Mouse (Mus musculus) neural tube, embryonic 14.5 days (tissue): ENCODE measurements around the gene Tjp3. TPM values are rescaled to one million over a fixed set of nuclear protein-coding genes. Genes with fewer than 3 reads are reported as not detected.

Experiments used
- ATAC-seq: fragments of 200-750 bp; cut with Nextera tagmentation; 2 replicates; pipeline ENCODE4 v1.8.0; 2017; ENCODE audit warnings: low read depth, mild to moderate bottlenecking, moderate TSS enrichment, moderate library complexity
- H3K27ac ChIP-seq: fragments of 300-500 bp; sonication (generic); 2 replicates; pipeline ENCODE4 v1.5.1; 2014; ENCODE audit warnings: low read depth, mild to moderate bottlenecking, control low read depth, low read length, moderate library complexity, mixed read lengths
- H3K27me3 ChIP-seq: fragments of 300-500 bp; sonication (generic); 2 replicates; pipeline ENCODE4 v1.6.1; 2014; ENCODE audit warnings: low read length; ENCODE audit not compliant: control insufficient read depth, insufficient read depth
- H3K36me3 ChIP-seq: fragments of 300-500 bp; sonication (generic); 2 replicates; pipeline ENCODE4 v1.6.1; 2014; ENCODE audit warnings: low read length, mixed read lengths; ENCODE audit not compliant: control insufficient read depth, insufficient read depth
- H3K4me1 ChIP-seq: fragments of 300-500 bp; sonication (generic); 2 replicates; pipeline ENCODE4 v1.6.1; 2014; ENCODE audit warnings: low read length; ENCODE audit not compliant: control insufficient read depth, insufficient read depth
- H3K4me2 ChIP-seq: fragments of 300-500 bp; sonication (generic); 2 replicates; pipeline ENCODE4 v1.6.1; 2014; ENCODE audit warnings: mild to moderate bottlenecking, low read depth, low read length, control low read depth
- H3K4me3 ChIP-seq: fragments of 300-500 bp; sonication (generic); 2 replicates; pipeline ENCODE4 v1.5.1; 2014; ENCODE audit warnings: low read depth, low read length, control low read depth, mixed read lengths
- H3K9ac ChIP-seq: fragments of 300-500 bp; sonication (generic); replicated peaks from 2 replicates; pipeline ENCODE4 v1.6.1; 2014; ENCODE audit warnings: low read depth, mild to moderate bottlenecking, control low read depth, low read length, mixed read lengths
- H3K9me3 ChIP-seq: fragments of 300-500 bp; sonication (generic); 2 replicates; pipeline ENCODE4 v1.6.1; 2016; ENCODE audit warnings: low read length; ENCODE audit not compliant: control insufficient read depth
- WGBS: fragments of 180-500 bp; shearing (Covaris S2); extraction: QIAGEN DNeasy Blood & Tissue Kit; methylation state at CpG from one replicate; pipeline ENCODE4 v1.1.7; 2014; 5-methylcytosine and 5-hydroxymethylcytosine counted together
- polyA plus RNA-seq: library from polyadenylated mRNA; unstranded; fragments of >200 nt; fragmentation: Nextera tagmentation; extraction: Ambion mirVana; gene quantifications from 2 replicates; pipeline ENCODE4 v1.2.1, GENCODE M21; 2014

The Tjp3 gene
- polyA plus RNA-seq, 1 experiment from 2014 or later, result 2.6 TPM

GRCm38 (mm10) chr10:81302288-81302687, 10.9 kb upstream of the Tjp3 start:
- ATAC-seq, result no peak
- no peak overlapping the region for H3K9ac ChIP-seq
- H3K4me2 ChIP-seq, result no peak overlapping the region
- H3K27ac ChIP-seq, result no peak overlapping the region
- WGBS, result 63% methylated on average over 4 of the region's 4 CpGs
- 0 out of 2 replicates have a peak, but pooled peaks cover 3% of the 10 kb centered on the region for H3K4me1 ChIP-seq
- peaks cover 12% of the 10 kb centered on the region for H3K36me3 ChIP-seq
- no peaks in the 10 kb centered on the region for H3K27me3 ChIP-seq
- H3K4me3 ChIP-seq, result no peak overlapping the region
- H3K9me3 ChIP-seq, result no peaks in the 10 kb centered on the region

DNA sequence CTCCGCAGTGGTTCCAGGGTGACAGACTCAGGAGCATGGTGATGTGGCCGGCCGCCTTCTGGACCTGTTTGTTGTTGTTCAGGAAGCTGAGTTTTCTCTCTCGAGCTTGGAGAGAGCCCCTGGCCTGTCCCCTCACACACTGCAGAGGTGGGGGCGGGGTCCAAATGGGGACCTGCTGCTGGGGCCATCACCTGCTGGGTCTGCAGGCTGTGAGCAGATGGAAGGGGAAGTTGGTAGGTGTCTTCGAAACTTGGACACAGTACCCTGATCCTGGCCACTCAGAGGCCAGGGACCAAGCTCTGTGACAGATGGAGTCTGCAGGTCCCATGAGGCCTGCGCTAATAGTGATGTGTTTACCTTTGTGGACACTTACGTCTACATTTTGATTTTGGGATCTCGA, 9.9 kb upstream of the Tjp3 start:
- WGBS, result 82% methylated on average over 9 of the region's 9 CpGs
- H3K9ac ChIP-seq, result no peak overlapping the region
- H3K27me3 ChIP-seq, result no peaks in the 10 kb centered on the region
- no peak overlapping the region for H3K27ac ChIP-seq
- H3K4me1 ChIP-seq, result 0 out of 2 replicates have a peak, but pooled peaks cover 3% of the 10 kb centered on the region
- H3K4me3 ChIP-seq, result no peak overlapping the region
- no peaks in the 10 kb centered on the region for H3K9me3 ChIP-seq
- no peak for ATAC-seq
- peaks cover 2% of the 10 kb centered on the region for H3K36me3 ChIP-seq
- no peak overlapping the region for H3K4me2 ChIP-seq

- Histone ChIP-seq H3K27ac (no peak overlapping the region), H3K4me1 (0 out of 2 replicates have a peak, but pooled peaks cover 3% of the 10 kb centered on the region), H3K36me3 (no peaks in the 10 kb centered on the region; the same call in 1 of the 2 replicates), H3K9ac (no peak overlapping the region), H3K4me2 (no peak overlapping the region), H3K4me3 (no peak overlapping the region), H3K9me3 (no peaks in the 10 kb centered on the region), H3K27me3 (no peaks in the 10 kb centered on the region)
- 89% methylated on average over 9 of the region's 9 CpGs for WGBS
- ATAC-seq, result no peak
Measured at GRCm38 (mm10) chr10:81300352-81300907, 9.0 kb upstream of the Tjp3 start.

- Histone ChIP-seq H3K27ac (no peak overlapping the region), H3K27me3 (no peaks in the 10 kb centered on the region), H3K4me2 (no peak overlapping the region), H3K4me1 (peaks cover 8% of the 10 kb centered on the region), H3K9ac (no peak overlapping the region), H3K9me3 (no peaks in the 10 kb centered on the region), H3K36me3 (no peaks in the 10 kb centered on the region; the same call in 1 of the 2 replicates), H3K4me3 (no peak overlapping the region)
- ATAC-seq, result no peak
- WGBS, result 92% methylated on average over 14 of the region's 14 CpGs
Measured at GRCm38 (mm10) chr10:81299585-81300351, 8.4 kb upstream of the Tjp3 start.

DNA sequence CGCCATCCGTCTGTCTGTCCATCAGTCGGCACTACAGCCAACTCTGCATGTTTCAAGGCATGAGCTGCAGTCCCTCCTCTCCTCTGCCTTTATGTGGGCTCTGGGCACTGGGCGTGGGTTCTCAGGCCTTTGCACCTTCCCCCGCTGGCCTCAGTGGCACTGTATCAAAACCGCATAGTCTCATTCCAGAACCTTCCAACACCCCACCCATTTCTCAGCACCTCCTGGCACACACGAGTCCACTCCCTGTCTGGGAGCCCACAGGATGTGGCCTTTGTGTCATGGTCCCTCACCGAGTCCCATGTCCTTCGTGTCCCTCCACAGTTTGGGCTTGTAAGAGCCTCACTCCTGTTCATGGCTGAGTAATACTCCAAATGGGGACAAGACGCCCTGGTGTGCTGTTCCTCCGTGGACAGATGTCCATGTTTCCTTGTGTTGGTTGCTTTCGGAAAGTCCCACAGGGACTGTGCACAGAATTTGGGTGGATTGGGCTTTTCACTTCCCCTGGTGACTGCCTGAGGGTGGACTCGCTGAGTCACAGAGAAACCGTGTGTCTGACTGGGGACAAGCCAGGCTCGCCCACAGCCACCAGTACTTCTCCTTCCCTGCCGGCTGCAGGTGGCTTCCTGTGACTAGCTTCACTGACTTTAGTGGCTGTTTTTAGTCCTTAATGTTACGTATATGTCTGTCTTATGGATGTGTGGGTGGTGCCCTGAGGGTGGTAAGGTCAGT, 7.2 kb upstream of the Tjp3 start:
- WGBS, result 93% methylated on average over 17 of the region's 17 CpGs

DNA sequence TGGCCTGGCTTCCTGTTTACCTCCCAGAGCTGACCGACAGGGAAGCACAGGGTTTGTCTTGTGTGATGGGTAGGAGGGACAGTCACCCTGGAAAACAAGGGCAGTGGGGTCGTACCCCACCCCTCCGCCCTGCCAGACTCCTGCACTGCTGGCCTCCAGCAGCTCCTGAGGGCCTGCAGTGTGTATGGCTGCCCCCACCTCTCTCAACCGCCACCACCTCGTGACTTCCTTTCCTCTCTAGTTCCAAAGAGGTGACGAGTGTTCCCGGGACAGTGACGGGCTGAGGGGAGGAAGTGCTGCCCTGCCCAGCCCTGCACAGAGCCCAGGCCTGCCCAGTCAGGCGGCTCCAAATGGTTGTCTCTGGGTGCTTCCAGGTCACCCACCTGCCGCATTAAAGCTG, 6.5 kb upstream of the Tjp3 start:
- H3K27me3 ChIP-seq, result no peaks in the 10 kb centered on the region
- peak overlapping the region; percentile 25; the same call in 1 of the 2 replicates for H3K27ac ChIP-seq
- H3K9me3 ChIP-seq, result no peaks in the 10 kb centered on the region
- ATAC-seq, result no peak
- no peak overlapping the region for H3K4me2 ChIP-seq
- H3K9ac ChIP-seq, result no peak overlapping the region
- 81% methylated on average over 10 of the region's 10 CpGs for WGBS
- H3K4me3 ChIP-seq, result no peak overlapping the region
- H3K36me3 ChIP-seq, result no peaks in the 10 kb centered on the region; the same call in 1 of the 2 replicates
- H3K4me1 ChIP-seq, result peaks cover 19% of the 10 kb centered on the region

More for the DNA sequence above, 7.2 kb upstream of the Tjp3 start:
- Histone ChIP-seq H3K9ac (no peak overlapping the region), H3K9me3 (no peaks in the 10 kb centered on the region), H3K27me3 (no peaks in the 10 kb centered on the region), H3K4me2 (no peak overlapping the region), H3K4me3 (no peak overlapping the region), H3K36me3 (no peaks in the 10 kb centered on the region; the same call in 1 of the 2 replicates), H3K4me1 (peaks cover 19% of the 10 kb centered on the region), H3K27ac (no peak overlapping the region)
- no peak for ATAC-seq

GRCm38 (mm10) chr10:81297246-81297645, 5.9 kb upstream of the Tjp3 start:
- Histone ChIP-seq H3K27me3 (no peaks in the 10 kb centered on the region), H3K36me3 (no peaks in the 10 kb centered on the region; the same call in 1 of the 2 replicates), H3K4me2 (no peak overlapping the region), H3K9me3 (no peaks in the 10 kb centered on the region), H3K27ac (peak overlapping the region; percentile 25; the same call in 1 of the 2 replicates), H3K4me3 (no peak overlapping the region), H3K4me1 (peaks cover 19% of the 10 kb centered on the region), H3K9ac (no peak overlapping the region)
- WGBS, result 76% methylated on average over 6 of the region's 6 CpGs
- no peak for ATAC-seq

DNA sequence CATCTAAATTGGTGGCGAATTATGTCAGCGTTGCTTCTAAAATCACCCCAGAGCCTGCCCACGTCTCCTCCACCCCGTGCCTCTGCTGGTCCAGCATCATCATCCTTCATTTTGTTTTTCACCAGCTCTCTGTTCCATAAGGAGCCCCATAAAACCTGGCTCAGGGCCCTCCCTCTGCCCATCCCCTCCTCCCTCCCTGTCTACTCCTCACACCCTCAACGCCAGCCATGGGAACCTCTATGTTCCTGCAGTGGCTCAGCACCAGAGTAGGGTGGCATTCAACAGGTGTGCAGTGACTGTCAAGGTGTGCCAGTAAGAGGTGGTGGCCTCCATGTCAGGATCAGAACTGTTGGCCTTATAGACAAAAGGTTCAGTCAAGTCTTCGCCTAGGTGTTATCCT, 3.8 kb upstream of the Tjp3 start:
- no peaks in the 10 kb centered on the region for H3K9me3 ChIP-seq
- H3K27me3 ChIP-seq, result no peaks in the 10 kb centered on the region
- 92% methylated on average over 6 of the region's 6 CpGs for WGBS
- no peak for ATAC-seq
- H3K9ac ChIP-seq, result no peak overlapping the region
- H3K36me3 ChIP-seq, result no peaks in the 10 kb centered on the region; the same call in 1 of the 2 replicates
- H3K4me2 ChIP-seq, result no peak overlapping the region
- H3K27ac ChIP-seq, result no peak overlapping the region
- H3K4me3 ChIP-seq, result no peak overlapping the region
- peaks cover 23% of the 10 kb centered on the region for H3K4me1 ChIP-seq
